Comparison of ENCODE assay signal across 8 mouse cellular contexts in genomic region chr2:170130780-170131645, GRCm38 (mm10). TPM values are rescaled to one million over a fixed set of nuclear protein-coding genes. Genes with fewer than 3 reads are reported as not detected.
A peak's percentile ranks its signal among the peaks of the same experiment; 100 is the strongest.
DNase-seq lines count a peak whose midpoint lies in the region; ATAC-seq and TF ChIP-seq lines count a peak whose summit lies in the region.

No protein-coding gene starts in this region.

- under 1% methylated on average over 51 of the region's 122 CpGs for WGBS in heart, embryonic 15.5 days
- under 1% methylated on average over 72 of the region's 122 CpGs for WGBS in liver, embryonic 16.5 days (ENCODE audit: insufficient replicate concordance)
- under 1% methylated on average over 72 of the region's 122 CpGs for WGBS in neural tube, embryonic 13.5 days
- under 1% methylated on average over 63 of the region's 122 CpGs for WGBS in stomach, postnatal 0 days

- no peaks in the 10 kb centered on the region for H3K9me3 ChIP-seq in erythroblast, embryonic 14.5 days (ENCODE audit: control insufficient read depth, low read length)
- no peaks in the 10 kb centered on the region for H3K9me3 ChIP-seq in heart, embryonic 15.5 days (replicated peaks)
- H3K9me3 ChIP-seq in liver, embryonic 16.5 days (replicated peaks; ENCODE audit: control insufficient read depth, low read length), result no peaks in the 10 kb centered on the region
- no peaks in the 10 kb centered on the region for H3K9me3 ChIP-seq in neural tube, embryonic 13.5 days
- no peaks in the 10 kb centered on the region for H3K9me3 ChIP-seq in stomach, postnatal 0 days (ENCODE audit: control insufficient read depth, low read length)

- H3K4me2 ChIP-seq in heart, embryonic 15.5 days, result peak overlapping the region; percentile 70
- peak overlapping the region; percentile 92 for H3K4me2 ChIP-seq in liver, embryonic 16.5 days (ENCODE audit: low read depth, low read length)
- peak overlapping the region; percentile 69 for H3K4me2 ChIP-seq in neural tube, embryonic 13.5 days
- peak overlapping the region; percentile 73 for H3K4me2 ChIP-seq in stomach, postnatal 0 days (replicated peaks; ENCODE audit: low read depth)

- peaks cover 21% of the 10 kb centered on the region for H3K36me3 ChIP-seq in erythroblast, embryonic 14.5 days (ENCODE audit: control insufficient read depth)
- H3K36me3 ChIP-seq in heart, embryonic 15.5 days, result no peaks in the 10 kb centered on the region
- H3K36me3 ChIP-seq in liver, embryonic 16.5 days (ENCODE audit: control insufficient read depth, insufficient read depth), result no peaks in the 10 kb centered on the region
- H3K36me3 ChIP-seq in neural tube, embryonic 13.5 days, result no peaks in the 10 kb centered on the region
- H3K36me3 ChIP-seq in stomach, postnatal 0 days (ENCODE audit: control insufficient read depth, insufficient read depth, low read length), result no peaks in the 10 kb centered on the region

- peak; percentile 84 to 89 for DNase-seq in B cell, adult 2 months
- peak; percentile 94 for DNase-seq in adrenal gland, postnatal 14 days
- peak; percentile 94 for DNase-seq in kidney, postnatal 14 days
- DNase-seq in stomach, postnatal 0 days (ENCODE audit: low spot score), result peak; percentile 91

- H3K27ac ChIP-seq in heart, embryonic 15.5 days, result peak overlapping the region; percentile 97
- H3K27ac ChIP-seq in liver, embryonic 16.5 days (ENCODE audit: low read length), result peak overlapping the region; percentile 92
- H3K27ac ChIP-seq in neural tube, embryonic 13.5 days (replicated peaks), result peak overlapping the region; percentile 82
- peak overlapping the region; percentile 98 for H3K27ac ChIP-seq in stomach, postnatal 0 days (replicated peaks)

- TF ChIP-seq EP300 in stomach, postnatal 0 days (optimal IDR thresholded peaks at IDR 0.05), result no peak

- peak overlapping the region; percentile 95 for H3K4me3 ChIP-seq in erythroblast, embryonic 14.5 days (replicated peaks)
- peak overlapping the region; percentile 96 for H3K4me3 ChIP-seq in heart, embryonic 15.5 days
- H3K4me3 ChIP-seq in liver, embryonic 16.5 days (ENCODE audit: low read depth, low read length), result peak overlapping the region; percentile 87
- H3K4me3 ChIP-seq in neural tube, embryonic 13.5 days, result peak overlapping the region; percentile 83
- peak overlapping the region; percentile 96 for H3K4me3 ChIP-seq in stomach, postnatal 0 days (ENCODE audit: low read depth, low read length)

- H3K4me1 ChIP-seq in erythroblast, embryonic 14.5 days (ENCODE audit: control insufficient read depth), result peaks cover 87% of the 10 kb centered on the region
- H3K4me1 ChIP-seq in heart, embryonic 15.5 days (replicated peaks), result peaks cover 50% of the 10 kb centered on the region
- H3K4me1 ChIP-seq in liver, embryonic 16.5 days (ENCODE audit: control insufficient read depth, low read depth, low read length), result peaks cover 66% of the 10 kb centered on the region
- H3K4me1 ChIP-seq in neural tube, embryonic 13.5 days (replicated peaks), result peaks cover 68% of the 10 kb centered on the region
- H3K4me1 ChIP-seq in stomach, postnatal 0 days (replicated peaks; ENCODE audit: control insufficient read depth, insufficient read depth), result no peaks in the 10 kb centered on the region; the same call in 1 of the 2 replicates

- H3K27me3 ChIP-seq in erythroblast, embryonic 14.5 days (ENCODE audit: control insufficient read depth), result no peaks in the 10 kb centered on the region
- no peaks in the 10 kb centered on the region for H3K27me3 ChIP-seq in heart, embryonic 15.5 days
- H3K27me3 ChIP-seq in liver, embryonic 16.5 days (ENCODE audit: control insufficient read depth, insufficient read depth, low read depth, low read length), result no peaks in the 10 kb centered on the region
- H3K27me3 ChIP-seq in neural tube, embryonic 13.5 days, result peaks cover 5% of the 10 kb centered on the region; the same call in 1 of the 2 replicates
- H3K27me3 ChIP-seq in stomach, postnatal 0 days (ENCODE audit: control insufficient read depth, insufficient read depth, low read length), result no peaks in the 10 kb centered on the region

- peak; percentile 39; the same call in 1 of the 2 replicates for TF ChIP-seq CTCF in stomach, postnatal 0 days (IDR thresholded peaks at IDR 0.05; ENCODE audit: low read depth)

- peak overlapping the region; percentile 99 for H3K9ac ChIP-seq in heart, embryonic 15.5 days
- peak overlapping the region; percentile 91 for H3K9ac ChIP-seq in liver, embryonic 16.5 days (ENCODE audit: low read depth, low read length)
- peak overlapping the region; percentile 87 for H3K9ac ChIP-seq in neural tube, embryonic 13.5 days
- H3K9ac ChIP-seq in stomach, postnatal 0 days (ENCODE audit: low read length), result peak overlapping the region; percentile 96

- peak; percentile 86 for ATAC-seq in heart, embryonic 15.5 days (replicated peaks; ENCODE audit: insufficient number of reproducible peaks, insufficient read depth, low FRiP score, low read depth)
- peak; percentile 75 for ATAC-seq in liver, embryonic 16.5 days (ENCODE audit: low read depth)
- ATAC-seq in neural tube, embryonic 13.5 days (ENCODE audit: low read depth), result peak; percentile 88
- peak; percentile 85 for ATAC-seq in stomach, postnatal 0 days (ENCODE audit: low FRiP score, low TSS enrichment)

RNA-seq across cellular contexts. Expression of gene Zfp217, which starts 16.9 kb away (rescaled TPM):
- total RNA-seq in adrenal gland, postnatal 14 days (2021), result 28.6 and 32.6 TPM in 2 replicates
- polyA plus RNA-seq in erythroblast, embryonic 14.5 days (2012), result 1.2 and 1.5 TPM in 2 replicates
- 2.7 and 3.2 TPM in 2 replicates for polyA plus RNA-seq in heart, embryonic 15.5 days (2015; fragmentation: Nextera tagmentation; extraction: Ambion mirVana)
- 4.2 and 5.7 TPM in 2 replicates for polyA plus RNA-seq in liver, embryonic 16.5 days (2015; fragmentation: Nextera tagmentation; extraction: Ambion mirVana)
- 1.3 and 2.0 TPM in 2 replicates for polyA plus RNA-seq in neural tube, embryonic 13.5 days (2015; fragmentation: Nextera tagmentation; extraction: Ambion mirVana)
- polyA plus RNA-seq in stomach, postnatal 0 days (2015; fragmentation: Nextera tagmentation; extraction: Ambion mirVana), result 1.5 and 1.7 TPM in 2 replicates

Comparison
In these comparisons a context has a peak if more than half of its experiments do, and no peak if none do; other contexts are left out.
1. Peak in every context shown above with its lines: DNase-seq, ATAC-seq, H3K4me3 ChIP-seq and H3K27ac ChIP-seq.